Mouse (Mus musculus) skeletal muscle tissue, adult 2 months (tissue): Measurements from ENCODE around the gene Bcan.

Experiments used
- DNase-seq: peaks from one replicate; pipeline ENCODE4 v3.0.0-alpha.2; 2012; ENCODE audit warnings: low read depth, low spot score

The Bcan gene

DNA sequence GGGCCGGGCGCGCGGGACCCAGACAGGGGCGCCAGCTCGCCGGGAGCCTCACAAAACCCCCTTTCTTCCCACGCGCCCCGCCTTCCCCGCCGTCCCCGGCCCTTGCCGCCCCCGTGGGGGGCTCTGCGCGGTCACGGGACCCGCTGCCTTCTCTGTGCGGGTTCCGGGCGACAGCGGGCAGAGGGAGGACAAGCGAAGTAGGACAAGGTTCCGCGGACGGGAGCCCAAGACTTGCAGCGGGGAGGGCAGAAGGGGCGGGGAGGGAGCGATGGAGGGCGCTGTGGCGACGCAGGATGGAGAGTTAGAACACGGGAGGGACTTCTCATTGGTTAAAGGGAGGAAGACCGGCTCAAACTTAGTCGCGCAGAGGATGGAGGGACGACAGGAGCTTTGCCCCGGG, at the start of gene Bcan:
Gene Bcan, minus strand, starts transcription at position 50 of the 400 bp plus-strand sequence.
- no peak for DNase-seq

DNA sequence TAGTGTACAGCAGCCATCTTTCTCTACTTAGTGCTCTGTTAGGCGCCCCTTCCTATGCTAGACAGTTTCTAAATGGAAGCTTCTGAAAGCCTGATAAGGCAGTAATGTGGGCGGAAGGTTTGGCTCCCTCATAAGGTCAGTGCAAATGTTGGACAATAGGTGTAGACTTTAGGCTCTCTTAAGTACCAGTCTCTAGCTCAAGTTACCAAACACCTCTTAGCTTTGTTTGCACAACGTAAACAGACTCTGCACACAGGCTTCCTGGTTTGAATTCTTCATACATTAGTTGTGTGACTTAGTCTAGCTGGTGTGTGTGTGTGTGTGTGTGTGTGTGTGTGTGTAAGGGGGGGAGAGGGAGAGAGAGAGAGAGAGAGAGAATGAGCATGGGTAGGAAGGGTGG, 49.5 kb upstream of the Bcan start:
- no peak for DNase-seq

DNA sequence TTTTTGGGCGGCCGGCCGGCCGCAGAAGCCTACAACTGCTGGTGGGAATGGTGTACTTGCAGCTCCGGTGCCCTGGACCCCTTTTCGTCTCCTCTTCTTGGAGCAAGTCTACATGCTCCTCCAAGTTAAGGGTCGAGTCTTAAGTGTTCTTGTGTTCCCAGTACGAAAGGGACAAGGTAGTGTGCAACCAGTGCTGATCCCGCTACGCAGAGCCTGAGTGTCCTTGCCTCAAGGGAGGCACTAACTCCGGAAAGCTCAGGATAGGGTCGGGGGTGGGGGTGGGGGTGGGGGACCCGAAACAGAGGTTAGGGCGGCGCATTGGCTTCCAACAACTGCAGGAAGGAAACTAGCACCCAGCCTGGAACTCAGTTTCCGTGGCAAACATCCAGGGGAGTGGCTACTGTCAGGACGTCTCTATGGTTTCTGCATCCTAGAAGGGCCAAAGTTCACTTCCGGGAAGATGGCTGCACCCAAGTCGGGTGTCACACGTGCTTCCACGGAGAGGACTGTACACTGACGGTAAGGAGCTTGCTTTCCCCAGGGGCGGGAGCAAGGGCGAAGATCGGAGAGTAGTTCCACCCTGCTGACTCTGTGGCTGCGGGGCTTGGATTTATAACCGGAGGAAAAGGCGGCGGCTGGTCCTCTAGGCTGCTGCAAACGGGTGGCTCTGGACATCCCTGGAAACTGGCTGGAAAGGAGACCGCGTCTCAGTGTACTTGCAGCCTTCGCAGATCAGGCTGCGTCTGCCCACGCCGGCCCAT, 42.8 kb upstream of the Bcan start, which contains the start of gene Gpatch4:
Gene Gpatch4, plus strand, starts transcription at position 448 of the 761 bp plus-strand sequence.
- DNase-seq, result peak; percentile 94

DNA sequence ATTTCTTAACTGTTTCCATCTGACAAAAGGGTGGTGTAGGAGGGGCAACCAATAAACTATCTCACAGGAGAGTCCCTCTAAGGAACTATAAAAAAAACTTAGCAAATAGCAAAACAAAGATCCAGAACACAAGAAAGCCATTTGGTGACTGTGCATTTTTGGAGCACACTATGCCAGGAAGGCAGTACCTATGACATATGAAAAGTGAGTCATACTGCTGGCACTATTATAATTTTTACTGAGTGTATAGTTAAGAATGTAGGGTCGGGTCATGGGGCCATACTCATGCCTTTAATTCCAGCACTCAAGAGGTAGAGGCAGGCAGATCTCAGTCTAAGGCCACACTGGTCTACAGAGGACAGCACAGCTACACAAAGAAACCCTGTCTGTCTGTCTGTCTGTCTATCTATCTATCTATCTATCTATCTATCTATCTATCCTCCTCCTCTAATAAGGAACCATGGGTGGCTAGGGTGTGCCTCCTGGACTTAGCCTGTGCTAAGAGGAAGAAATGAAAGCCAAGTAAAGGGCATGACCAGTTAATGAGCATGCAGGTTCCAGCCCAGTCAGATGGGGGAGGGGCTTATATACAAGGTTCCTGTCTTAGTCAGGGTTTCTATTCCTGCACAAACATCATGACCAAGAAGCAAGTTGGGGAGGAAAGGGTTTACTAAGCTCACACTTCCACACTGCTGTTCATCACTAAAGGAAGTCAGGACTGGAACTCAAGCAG, 35.7 kb upstream of the Bcan start:
- DNase-seq, result no peak

DNA sequence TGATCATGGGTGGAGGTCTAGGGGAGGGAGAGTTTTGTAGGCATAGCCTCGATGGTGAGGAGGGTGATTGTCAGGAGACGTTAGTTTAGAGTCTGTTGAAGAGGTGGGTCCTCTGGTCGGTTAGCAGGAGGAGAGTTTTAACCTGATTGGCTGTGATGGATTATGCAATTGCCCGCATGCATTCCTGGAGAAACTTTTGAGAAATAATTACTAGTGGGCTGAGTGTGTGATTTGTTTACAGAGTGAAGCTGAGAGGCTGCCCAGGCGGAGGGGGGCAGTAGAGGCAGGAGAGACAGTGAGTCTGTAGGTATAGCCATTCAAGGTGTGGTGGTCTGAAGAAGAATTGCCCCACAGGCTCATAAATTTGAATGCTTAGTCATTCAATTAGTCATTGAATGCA, 33.5 kb upstream of the Bcan start:
- DNase-seq, result no peak

DNA sequence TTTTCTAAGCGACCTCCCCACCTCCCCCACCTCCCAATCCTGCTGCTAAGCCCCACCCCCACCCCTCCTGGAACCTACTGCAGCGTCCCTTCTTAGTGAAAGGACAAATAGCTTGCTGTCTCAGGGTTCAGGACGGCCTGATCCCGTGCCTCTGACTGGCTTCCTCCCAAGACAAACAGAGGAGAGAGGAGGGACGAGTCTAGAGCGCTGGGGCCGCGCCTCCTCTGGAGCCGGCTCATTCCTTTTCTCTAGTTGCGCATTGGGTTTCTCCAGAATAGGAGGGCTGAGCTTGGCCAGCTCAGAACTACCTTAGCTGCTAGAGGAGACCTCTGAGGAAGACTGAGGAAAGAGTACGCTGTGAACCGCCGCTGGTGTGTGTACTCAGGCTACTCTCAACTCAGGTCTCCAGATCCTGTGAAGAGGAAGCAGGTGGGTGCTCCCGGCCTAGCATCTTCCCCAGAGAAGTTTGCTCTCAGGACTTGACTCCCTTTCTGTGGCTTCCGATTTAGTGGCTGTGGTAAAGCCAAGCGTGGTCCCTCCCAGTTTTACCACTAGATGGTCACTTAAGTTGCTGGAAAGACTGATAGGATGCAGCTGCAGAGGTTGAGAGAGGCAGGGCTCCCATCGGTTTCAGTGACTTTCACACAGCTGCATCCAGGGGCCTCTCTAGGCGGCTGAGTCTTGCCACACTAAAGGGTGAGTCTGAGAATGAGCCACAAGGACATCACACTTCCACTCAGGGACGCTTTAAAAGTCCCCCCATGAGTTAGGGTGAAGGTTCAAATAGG, 30.8 kb upstream of the Bcan start:
- no peak for DNase-seq

DNA sequence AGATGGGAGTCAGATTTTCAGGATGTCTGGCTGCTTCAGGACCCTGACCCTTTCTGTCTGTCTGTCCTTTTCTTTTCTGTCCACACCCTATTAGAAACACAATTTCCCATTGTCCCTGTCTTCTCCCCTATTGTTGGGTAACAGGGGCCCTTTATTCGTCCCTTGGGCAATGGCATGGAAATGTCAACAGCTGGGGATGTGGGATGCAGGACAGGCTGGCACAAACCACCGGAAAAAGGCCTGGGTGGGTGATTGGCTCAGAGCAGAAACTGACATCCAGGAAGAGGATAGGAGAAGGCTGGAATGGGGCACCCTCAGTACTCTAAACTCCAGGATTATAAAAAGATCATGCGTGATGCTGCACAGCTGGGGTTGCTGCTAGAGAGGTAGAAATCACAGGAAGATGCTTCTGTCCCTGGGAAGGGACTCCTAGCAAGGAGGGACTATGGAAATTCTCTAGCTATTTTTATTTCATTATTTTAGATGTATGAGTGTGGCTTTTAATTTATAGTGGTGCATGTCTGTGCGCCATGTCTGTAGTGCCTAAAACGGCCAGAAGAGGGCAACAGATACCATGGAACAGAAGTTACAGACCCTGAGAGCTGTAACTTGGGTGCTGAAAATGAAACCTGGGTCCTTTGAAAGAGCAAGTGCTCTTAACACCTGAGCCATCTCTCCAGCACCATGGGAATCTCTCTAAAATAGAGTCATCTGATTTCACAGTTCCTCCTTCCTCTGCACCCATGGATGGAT, 27.6 kb upstream of the Bcan start, which contains the start of gene Hapln2:
Gene Hapln2, minus strand, starts transcription at position 150 of the 753 bp plus-strand sequence.
- DNase-seq, result no peak

DNA sequence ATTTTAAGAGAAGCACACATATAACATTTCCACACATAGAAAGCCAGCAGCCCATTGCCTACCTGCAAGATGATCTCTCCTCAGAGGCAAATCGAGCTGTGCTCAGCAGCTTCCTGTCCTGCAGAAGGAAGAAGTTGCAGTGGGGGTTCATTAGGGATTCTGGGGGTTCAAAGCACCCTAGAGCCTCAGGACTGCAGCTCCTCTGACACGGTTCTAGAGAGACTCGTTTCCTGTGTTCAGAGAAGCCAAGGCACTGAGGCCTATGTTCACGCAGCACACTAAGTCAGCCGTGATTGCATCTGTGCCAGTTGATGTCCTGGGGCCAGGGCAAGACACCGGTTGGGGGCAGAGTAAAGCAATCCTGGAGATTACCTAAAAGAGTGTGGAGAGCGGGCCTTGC, 26.8 kb upstream of the Bcan start:
- no peak for DNase-seq

DNA sequence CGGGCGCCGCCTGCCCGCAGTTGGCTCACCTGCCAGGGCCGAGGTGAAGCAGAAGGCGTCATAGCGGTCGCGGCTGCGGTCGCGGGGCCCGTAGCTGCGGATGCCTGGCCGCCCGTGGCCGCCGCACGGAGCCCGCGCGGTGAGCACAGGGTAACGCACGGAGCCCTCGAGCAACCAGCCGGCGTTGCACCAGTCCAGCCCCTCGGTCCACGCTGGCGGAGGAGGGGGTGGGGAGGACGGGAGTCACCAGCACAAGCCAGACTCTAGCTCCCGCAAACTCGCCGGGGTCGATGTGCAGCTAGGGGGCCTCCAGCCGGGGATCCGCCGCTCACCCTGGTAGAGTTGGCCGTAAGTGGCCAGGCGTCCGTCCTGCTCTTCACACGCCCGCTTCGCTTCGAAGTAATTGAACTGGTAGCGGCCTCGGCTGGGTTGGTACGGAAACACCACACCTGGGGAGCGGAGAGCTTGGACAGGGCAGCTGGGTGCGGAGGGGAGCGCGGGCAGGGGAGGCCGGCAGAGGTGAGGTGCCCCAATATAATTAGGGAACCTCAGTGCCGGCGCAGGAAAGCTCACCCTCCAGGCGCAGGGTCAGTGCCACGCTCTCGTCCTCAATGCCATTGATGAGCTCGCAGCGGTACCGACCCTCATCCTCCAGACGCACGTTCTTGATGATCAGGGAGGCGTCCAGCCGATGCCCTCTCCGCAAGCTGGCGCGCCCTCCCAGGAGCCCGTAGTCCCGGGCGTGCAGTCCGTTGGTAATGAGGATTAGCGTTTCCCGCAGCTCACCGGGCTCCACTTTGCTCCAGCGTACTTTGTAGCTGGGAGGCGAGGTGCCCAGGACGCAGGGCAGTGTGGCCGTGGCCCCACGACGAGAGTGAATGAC, 23.4 kb upstream of the Bcan start:
- no peak for DNase-seq

DNA sequence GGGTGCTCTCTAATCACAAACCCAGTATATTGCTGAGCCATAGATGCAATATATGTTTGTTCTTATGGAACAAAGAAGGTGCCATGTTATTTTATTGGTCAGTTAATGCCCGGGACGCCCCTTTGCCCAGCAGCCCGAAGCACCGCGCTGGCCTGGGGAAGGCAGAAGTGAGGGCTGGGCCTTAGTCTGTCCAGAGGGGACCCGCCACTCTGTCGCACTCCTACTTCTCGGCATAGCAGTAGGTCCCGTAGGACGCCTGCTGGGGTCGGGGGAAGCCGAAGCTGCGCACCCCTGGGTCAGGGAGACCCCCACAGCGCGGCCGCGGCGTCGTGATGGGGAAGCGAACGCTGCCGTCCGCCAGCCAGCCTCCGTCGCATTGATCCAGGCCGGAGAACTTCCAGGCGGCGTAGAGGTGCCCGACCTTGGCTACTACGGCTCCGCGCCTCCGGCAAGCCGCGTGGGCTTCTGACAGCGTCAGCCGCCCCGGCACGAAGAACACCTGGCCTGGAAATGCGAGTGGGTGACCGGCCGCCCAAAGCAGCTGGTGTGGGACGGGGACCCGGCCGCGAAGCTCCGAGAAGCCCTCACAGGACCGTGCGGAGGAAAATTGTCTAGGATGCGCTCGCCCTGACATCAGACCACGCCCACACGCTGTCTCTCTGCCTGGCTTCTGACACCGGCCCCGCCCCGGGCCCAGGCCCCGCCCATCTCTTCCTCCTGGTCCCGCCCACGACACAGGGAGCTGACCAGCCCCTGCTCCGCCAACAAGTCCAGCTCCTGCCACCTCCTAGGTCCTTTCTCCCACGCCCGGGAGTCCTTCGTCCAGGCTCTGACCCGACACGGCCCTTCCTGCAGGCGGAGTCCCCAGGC, 22.5 kb upstream of the Bcan start:
- DNase-seq, result peak; percentile 51

DNA sequence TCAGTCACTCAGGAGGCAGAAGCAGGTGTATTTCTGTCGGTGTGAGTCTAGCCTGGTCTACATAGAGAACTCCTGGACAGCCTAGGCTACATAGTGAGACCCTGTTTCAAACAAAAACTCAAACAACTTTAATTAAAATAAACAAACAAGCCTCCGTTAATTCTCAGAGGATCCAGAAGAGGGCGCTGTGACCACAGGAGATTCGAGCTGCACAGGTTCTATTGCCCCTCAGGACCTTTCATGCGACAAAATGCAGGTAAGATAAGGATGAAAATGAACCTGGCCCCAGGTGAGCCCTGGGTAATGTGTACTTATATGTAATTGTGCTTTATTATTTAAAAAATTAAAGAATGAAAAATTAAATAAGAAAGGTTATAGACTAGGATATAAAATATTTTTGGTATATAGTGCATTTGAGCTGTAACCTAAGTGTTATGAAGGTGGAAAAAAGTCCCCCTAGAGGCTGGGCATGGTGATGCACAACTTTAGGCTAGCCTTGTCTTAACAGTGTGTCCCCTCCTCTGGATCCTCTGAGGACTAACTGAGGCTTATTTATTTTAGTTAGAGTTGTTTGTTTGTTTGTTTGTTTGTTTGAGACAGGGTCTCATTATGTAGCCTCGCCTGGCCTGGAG, 10.7 kb upstream of the Bcan start:
- DNase-seq, result no peak

DNA sequence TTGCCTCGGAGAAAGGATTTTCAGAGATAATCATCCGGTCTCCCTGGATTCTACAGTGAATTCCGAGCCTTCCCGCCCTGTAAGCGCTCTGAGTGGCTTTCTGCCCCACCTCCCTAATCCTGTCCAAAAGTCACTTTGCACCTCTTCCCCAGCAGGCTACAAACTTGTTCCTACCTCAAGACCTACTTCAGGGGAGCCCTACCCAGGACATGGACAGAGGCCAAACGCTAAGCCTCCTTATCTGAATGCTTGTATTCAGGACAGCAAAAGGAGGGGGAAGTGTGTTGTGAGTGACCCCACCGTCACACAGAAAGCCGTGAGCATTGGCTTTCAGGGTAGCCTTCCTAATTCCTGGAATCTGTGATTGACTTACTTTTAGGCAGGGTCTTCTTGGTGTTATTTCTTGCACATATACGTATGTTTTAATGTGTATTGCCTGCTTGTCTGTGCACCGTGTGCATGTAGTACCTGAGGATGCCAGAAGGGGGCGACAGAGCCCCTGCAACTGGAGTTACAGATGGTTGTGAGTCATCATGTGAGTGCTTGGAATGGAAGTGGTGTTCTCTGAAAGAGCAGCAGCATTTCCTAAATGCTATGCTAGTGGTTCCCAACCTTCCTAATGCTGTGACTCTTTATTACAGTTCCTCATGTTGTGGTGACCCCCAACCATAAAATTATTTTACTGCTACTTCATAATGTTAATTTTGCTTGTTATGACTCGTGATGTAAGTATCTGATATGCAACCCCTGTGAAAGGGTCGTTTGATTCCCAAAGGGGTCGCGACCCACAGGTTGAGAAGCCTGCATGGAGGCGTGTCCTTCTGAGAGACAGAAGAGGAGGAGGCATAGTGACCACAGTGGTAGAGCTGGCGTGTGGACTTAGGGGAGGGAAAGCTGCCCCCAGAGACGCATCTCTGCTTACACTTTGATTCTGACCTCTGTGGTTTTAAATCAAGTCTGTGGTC, 6.1 kb upstream of the Bcan start:
- DNase-seq, result no peak

DNA sequence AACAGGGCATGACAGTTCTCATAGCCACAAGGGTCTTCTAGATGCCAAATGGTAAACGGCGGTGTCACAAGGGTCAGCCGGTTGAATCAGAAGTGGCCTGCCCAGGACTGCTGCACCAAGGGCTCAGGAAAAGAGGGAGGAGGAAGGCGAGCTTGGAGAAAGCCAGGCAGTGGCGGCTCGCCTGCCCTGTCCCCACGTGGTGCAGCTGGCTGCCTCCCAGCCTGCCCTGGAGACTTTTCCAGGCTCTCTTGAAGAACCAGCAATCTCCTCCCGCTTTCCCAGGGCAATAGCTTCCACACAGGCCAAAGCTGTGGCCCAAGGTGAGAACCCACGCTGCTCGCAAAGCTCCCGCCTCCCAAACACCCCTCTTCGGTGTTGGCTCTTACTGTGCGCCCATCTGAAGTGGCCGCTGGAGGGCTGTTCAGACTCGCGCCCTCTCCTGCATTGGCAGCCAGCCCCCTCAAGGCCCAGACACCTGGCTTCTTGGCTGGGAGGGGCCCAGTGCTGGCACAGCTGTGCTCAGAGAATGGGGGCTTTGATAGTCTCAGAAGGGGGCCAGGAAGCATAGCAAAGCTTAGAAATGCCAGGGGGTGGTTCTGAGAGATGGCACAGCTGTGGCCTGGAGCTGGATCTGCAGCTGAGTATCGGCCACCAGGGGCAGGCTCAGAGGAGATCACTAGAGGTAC, 2.4 kb upstream of the Bcan start:
- DNase-seq, result no peak

DNA sequence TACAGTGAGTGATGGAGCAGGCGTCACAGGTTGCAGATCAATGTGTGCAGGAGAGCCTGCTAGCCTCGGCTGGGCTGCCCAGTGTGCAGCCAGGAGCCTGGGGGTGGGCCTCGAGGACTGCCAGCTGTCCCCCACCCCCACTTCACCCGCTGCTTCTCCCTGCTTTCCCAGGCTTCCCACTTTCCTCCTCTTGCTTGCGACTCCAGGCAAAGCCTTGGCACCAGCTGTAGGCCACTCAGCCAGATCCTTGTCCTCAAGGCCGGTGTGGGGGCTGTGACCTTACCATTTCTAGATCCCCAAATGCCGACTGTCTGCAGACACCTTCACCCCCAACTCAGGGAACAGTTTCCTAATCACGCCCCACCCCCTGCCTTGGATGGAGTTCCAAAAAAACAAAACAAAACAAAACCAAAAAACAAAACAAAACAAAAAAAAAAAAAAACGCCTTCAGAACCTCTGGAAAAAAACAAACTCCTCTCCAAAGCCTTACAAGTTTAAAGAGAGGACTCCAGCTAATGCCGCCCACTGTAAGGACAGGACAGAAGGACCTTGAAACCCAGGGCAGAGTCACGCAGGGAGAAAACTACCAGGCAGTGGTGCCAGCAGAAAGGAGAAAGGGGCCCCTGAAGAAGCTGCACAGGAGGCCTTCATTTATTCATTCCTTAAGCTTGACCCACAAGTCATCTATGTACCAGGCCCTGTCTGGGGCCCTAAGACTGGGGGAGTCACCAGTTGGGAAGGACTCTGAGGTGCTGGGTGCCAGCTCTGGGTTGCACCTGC, 976 bp upstream of the Bcan start:
- no peak for DNase-seq

DNA sequence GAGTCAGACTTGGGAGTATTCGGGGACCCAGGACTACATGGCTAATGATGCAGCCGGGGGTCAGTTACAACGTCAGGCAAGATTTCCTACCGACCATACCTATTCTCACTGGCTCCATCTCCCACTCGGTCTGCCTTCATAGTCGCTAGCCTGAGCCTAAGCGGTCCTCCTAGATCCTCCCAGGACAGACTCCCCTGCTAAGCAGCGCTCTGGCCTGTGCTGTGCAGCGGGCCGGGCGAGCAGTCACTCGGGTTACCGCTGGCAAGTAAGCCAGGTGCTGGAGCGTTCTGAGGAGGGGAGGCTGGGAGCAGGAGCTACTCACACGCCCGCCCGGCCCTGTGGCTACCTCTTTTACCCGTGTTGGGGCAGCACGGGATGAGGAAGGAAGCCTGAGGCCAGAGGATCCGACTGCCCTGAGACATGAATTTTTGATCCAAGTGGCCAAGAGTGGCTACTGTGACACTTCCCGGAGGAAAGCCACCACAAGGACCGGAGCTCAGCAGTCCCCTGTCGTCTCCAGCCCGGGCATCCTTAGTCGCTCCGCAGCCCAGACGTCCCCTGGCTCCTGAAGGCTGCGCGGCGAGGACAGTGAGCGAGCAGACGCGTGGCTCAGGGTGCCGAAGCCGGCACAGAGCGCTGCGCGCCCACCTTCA, 661 bp downstream of the Bcan start:
- no peak for DNase-seq

DNA sequence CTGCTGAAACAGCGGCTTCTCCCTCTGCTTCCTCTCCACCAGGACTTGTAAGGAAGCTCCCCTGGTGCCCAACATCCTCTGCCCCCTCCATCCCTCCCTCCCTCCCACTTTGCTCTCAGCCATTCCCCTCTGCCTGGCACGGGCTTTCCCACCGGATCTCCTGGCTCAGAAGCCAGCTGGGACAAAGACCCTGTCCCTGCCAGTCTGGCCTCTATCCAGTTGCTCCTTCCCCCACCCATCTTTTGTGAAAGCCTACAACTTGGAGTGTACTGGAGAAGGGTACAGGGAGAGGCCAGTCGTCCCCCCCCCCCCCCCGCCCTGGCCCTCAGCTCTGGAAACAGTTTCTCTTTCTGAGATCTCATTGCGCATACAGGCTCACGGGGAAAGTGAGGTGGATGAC, 1.3 kb downstream of the Bcan start:
- no peak for DNase-seq
